Mouse (Mus musculus) liver, embryonic 15.5 days (tissue): ENCODE data around the gene Wwox. TPM values are rescaled to one million over a fixed set of nuclear protein-coding genes. Genes with fewer than 3 reads are reported as not detected.

Experiments used
- ATAC-seq: fragments of 200-750 bp; cut with Nextera tagmentation; 2 replicates; pipeline ENCODE4 v1.8.0; 2017; ENCODE audit warnings: moderate number of reproducible peaks, mild to moderate bottlenecking, moderate library complexity; ENCODE audit not compliant: insufficient read depth
- H3K27ac ChIP-seq: fragments of 300-500 bp; sonication (generic); replicated peaks from 2 replicates; pipeline ENCODE4 v1.5.1; 2015; ENCODE audit warnings: mild to moderate bottlenecking, inconsistent platforms
- H3K27me3 ChIP-seq: fragments of 300-500 bp; sonication (generic); 2 replicates; pipeline ENCODE4 v1.6.1; 2015; ENCODE audit warnings: mild to moderate bottlenecking, inconsistent platforms
- H3K36me3 ChIP-seq: fragments of 300-500 bp; sonication (generic); replicated peaks from 2 replicates; pipeline ENCODE4 v1.6.1; 2015; ENCODE audit warnings: moderate library complexity, mild to moderate bottlenecking, inconsistent platforms
- H3K4me1 ChIP-seq: fragments of 300-500 bp; sonication (generic); replicated peaks from 2 replicates; pipeline ENCODE4 v1.6.1; 2015; ENCODE audit warnings: inconsistent platforms
- H3K4me2 ChIP-seq: fragments of 300-500 bp; sonication (generic); 2 replicates; pipeline ENCODE4 v1.6.1; 2015; ENCODE audit warnings: moderate library complexity, mild to moderate bottlenecking, inconsistent platforms
- H3K4me3 ChIP-seq: fragments of 300-500 bp; sonication (generic); replicated peaks from 2 replicates; pipeline ENCODE4 v1.5.1; 2015; ENCODE audit warnings: mild to moderate bottlenecking, inconsistent platforms
- H3K9ac ChIP-seq: fragments of 300-500 bp; sonication (generic); 2 replicates; pipeline ENCODE4 v1.6.1; 2015; ENCODE audit warnings: moderate library complexity, mild to moderate bottlenecking, inconsistent platforms
- H3K9me3 ChIP-seq: fragments of 300-500 bp; sonication (generic); replicated peaks from 2 replicates; pipeline ENCODE4 v1.6.1; 2016; ENCODE audit warnings: inconsistent platforms
- WGBS: fragments of 180-500 bp; shearing (Covaris S2); methylation state at CpG from one replicate; pipeline ENCODE4 v1.1.7; 2015; ENCODE audit warnings: mixed read lengths; ENCODE audit not compliant: insufficient replicate concordance; 5-methylcytosine and 5-hydroxymethylcytosine counted together
- polyA plus RNA-seq: library from polyadenylated mRNA; unstranded; fragments of >200 nt; fragmentation: Nextera tagmentation; extraction: Ambion mirVana; gene quantifications from 2 replicates; pipeline ENCODE4 v1.2.1, GENCODE M21; 2015

Gene Wwox
- polyA plus RNA-seq, 1 experiment from 2014 or later, result 3.5 TPM

- ATAC-seq, result no peak
- no peaks in the 10 kb centered on the region for H3K4me1 ChIP-seq
- WGBS, result 76% methylated on average over 9 of the region's 9 CpGs
- H3K36me3 ChIP-seq, result no peaks in the 10 kb centered on the region
- H3K9me3 ChIP-seq, result no peaks in the 10 kb centered on the region
- no peak overlapping the region for H3K27ac ChIP-seq
- H3K27me3 ChIP-seq, result no peaks in the 10 kb centered on the region
- H3K4me3 ChIP-seq, result no peak overlapping the region
- no peak overlapping the region for H3K9ac ChIP-seq
- H3K4me2 ChIP-seq, result no peak overlapping the region
Measured at GRCm38 (mm10) chr8:115243465-115244027, 804.1 kb downstream of the Wwox start.

GRCm38 (mm10) chr8:115249688-115250366 is 810.4 kb downstream of the Wwox start:
- Histone ChIP-seq H3K9me3 (no peaks in the 10 kb centered on the region), H3K4me1 (no peaks in the 10 kb centered on the region), H3K9ac (no peak overlapping the region), H3K4me2 (no peak overlapping the region; the same call in 1 of the 2 replicates), H3K27me3 (no peaks in the 10 kb centered on the region), H3K4me3 (no peak overlapping the region), H3K36me3 (no peaks in the 10 kb centered on the region), H3K27ac (no peak overlapping the region)
- 44% methylated on average over 22 of the region's 22 CpGs for WGBS
- ATAC-seq, result no peak

GRCm38 (mm10) chr8:115255550-115255949 is 816.1 kb downstream of the Wwox start:
- no peaks in the 10 kb centered on the region for H3K4me1 ChIP-seq
- no peak overlapping the region for H3K4me3 ChIP-seq
- H3K27me3 ChIP-seq, result no peaks in the 10 kb centered on the region
- no peaks in the 10 kb centered on the region for H3K9me3 ChIP-seq
- H3K9ac ChIP-seq, result no peak overlapping the region
- ATAC-seq, result no peak
- H3K4me2 ChIP-seq, result no peak overlapping the region
- no peak overlapping the region for H3K27ac ChIP-seq
- 76% methylated on average over 13 of the region's 13 CpGs for WGBS
- H3K36me3 ChIP-seq, result no peaks in the 10 kb centered on the region

DNA sequence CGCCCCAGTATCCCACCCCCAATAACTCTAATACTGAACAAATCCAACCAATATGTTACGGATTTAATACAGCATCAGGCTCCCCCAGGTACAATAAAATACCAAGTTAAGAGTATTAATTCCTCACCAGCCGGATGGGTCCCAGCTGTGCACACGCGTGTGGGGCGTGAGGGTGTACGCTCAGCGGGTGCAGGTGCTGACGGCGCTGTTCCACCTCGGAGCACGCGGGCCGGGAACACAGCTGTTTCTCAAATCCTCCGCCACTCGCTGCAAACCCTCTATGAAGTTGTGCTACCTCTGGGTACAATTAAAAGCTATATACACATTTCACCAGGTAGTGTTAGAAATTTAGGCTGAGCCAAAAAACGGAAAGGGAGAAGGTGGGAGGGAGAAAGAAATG is 818.0 kb downstream of the Wwox start:
- WGBS, result 75% methylated on average over 17 of the region's 17 CpGs
- Histone ChIP-seq H3K4me1 (no peaks in the 10 kb centered on the region), H3K36me3 (no peaks in the 10 kb centered on the region), H3K9ac (no peak overlapping the region), H3K9me3 (no peaks in the 10 kb centered on the region), H3K4me2 (no peak overlapping the region), H3K27me3 (no peaks in the 10 kb centered on the region), H3K4me3 (no peak overlapping the region), H3K27ac (no peak overlapping the region)
- ATAC-seq, result no peak

GRCm38 (mm10) chr8:115259806-115260205 is 820.4 kb downstream of the Wwox start:
- Histone ChIP-seq H3K9ac (no peak overlapping the region), H3K9me3 (no peaks in the 10 kb centered on the region), H3K36me3 (no peaks in the 10 kb centered on the region), H3K4me3 (no peak overlapping the region), H3K4me2 (no peak overlapping the region), H3K27ac (no peak overlapping the region), H3K27me3 (no peaks in the 10 kb centered on the region), H3K4me1 (no peaks in the 10 kb centered on the region)
- no peak for ATAC-seq
- WGBS, result 78% methylated on average over 12 of the region's 12 CpGs

DNA sequence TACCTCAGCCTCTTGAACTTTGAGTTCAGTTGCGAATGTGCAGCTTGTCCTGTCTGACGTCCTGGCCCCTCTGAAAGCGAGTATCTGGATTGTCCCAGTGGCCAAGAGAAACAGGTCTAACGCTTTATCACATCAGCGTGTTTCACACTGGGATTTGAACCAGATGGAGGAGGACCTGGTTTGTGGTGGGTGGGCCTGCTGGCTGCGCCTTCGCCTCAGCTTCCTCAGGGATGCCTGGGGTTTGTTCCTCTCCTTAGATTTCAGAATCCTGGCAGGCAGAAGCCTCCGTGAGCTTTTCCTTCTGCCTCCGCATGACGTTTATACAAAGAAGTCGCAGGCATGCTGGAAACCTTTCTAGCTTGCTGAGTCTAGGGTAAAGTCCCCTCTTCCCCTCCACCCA is 827.7 kb downstream of the Wwox start:
- no peak for ATAC-seq
- Histone ChIP-seq H3K4me1 (no peaks in the 10 kb centered on the region), H3K27ac (no peak overlapping the region), H3K4me3 (no peak overlapping the region), H3K27me3 (no peaks in the 10 kb centered on the region), H3K9me3 (no peaks in the 10 kb centered on the region), H3K9ac (no peak overlapping the region), H3K36me3 (no peaks in the 10 kb centered on the region), H3K4me2 (no peak overlapping the region)
- WGBS, result 75% methylated on average over 11 of the region's 11 CpGs

GRCm38 (mm10) chr8:115269601-115270000 is 830.1 kb downstream of the Wwox start:
- ATAC-seq, result no peak
- Histone ChIP-seq H3K9ac (no peak overlapping the region), H3K4me3 (no peak overlapping the region), H3K27ac (no peak overlapping the region), H3K27me3 (no peaks in the 10 kb centered on the region), H3K4me2 (no peak overlapping the region), H3K9me3 (no peaks in the 10 kb centered on the region), H3K4me1 (no peaks in the 10 kb centered on the region), H3K36me3 (no peaks in the 10 kb centered on the region)
- WGBS, result 25% methylated on average over 4 of the region's 4 CpGs

GRCm38 (mm10) chr8:115273976-115274375 is 834.5 kb downstream of the Wwox start:
- 61% methylated on average over 6 of the region's 6 CpGs for WGBS
- H3K9me3 ChIP-seq, result no peaks in the 10 kb centered on the region
- no peak overlapping the region for H3K4me2 ChIP-seq
- H3K36me3 ChIP-seq, result no peaks in the 10 kb centered on the region
- ATAC-seq, result no peak
- H3K9ac ChIP-seq, result no peak overlapping the region
- H3K4me1 ChIP-seq, result no peaks in the 10 kb centered on the region
- H3K27ac ChIP-seq, result no peak overlapping the region
- H3K4me3 ChIP-seq, result no peak overlapping the region
- no peaks in the 10 kb centered on the region for H3K27me3 ChIP-seq

- 40% methylated on average over 2 of the region's 2 CpGs for WGBS
- no peak overlapping the region for H3K4me3 ChIP-seq
- H3K9ac ChIP-seq, result no peak overlapping the region
Measured at GRCm38 (mm10) chr8:115276281-115276680, 836.8 kb downstream of the Wwox start.

DNA sequence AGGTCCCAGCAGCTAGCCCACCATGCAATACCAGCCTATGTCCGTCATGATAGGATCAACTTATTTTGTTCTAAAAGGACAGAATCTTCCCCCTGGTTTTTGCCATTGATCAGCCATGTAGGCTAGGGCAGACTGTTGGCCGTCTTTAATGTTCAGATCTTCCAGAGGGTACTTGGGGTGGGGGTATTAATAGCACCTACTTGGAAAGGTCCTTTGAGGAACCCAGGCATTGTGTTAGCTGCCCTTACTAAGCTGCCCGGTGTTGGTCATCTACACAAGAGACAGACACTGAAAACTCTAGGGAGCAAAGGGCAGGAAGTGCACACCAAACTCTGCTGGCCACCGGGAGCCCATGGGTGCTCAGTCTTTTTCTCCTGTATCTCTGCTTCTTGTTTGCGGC is 838.8 kb downstream of the Wwox start:
- H3K4me1 ChIP-seq, result no peaks in the 10 kb centered on the region
- H3K4me3 ChIP-seq, result no peak overlapping the region
- ATAC-seq, result no peak
- H3K4me2 ChIP-seq, result no peak overlapping the region
- 72% methylated on average over 5 of the region's 5 CpGs for WGBS
- H3K27me3 ChIP-seq, result no peaks in the 10 kb centered on the region
- no peak overlapping the region for H3K9ac ChIP-seq
- no peak overlapping the region for H3K27ac ChIP-seq
- no peaks in the 10 kb centered on the region for H3K36me3 ChIP-seq
- H3K9me3 ChIP-seq, result no peaks in the 10 kb centered on the region

More at GRCm38 (mm10) chr8:115276281-115276680, 836.8 kb downstream of the Wwox start:
- Histone ChIP-seq H3K4me2 (no peak overlapping the region), H3K9me3 (no peaks in the 10 kb centered on the region), H3K27ac (no peak overlapping the region), H3K27me3 (no peaks in the 10 kb centered on the region), H3K4me1 (no peaks in the 10 kb centered on the region), H3K36me3 (no peaks in the 10 kb centered on the region)
- no peak for ATAC-seq

DNA sequence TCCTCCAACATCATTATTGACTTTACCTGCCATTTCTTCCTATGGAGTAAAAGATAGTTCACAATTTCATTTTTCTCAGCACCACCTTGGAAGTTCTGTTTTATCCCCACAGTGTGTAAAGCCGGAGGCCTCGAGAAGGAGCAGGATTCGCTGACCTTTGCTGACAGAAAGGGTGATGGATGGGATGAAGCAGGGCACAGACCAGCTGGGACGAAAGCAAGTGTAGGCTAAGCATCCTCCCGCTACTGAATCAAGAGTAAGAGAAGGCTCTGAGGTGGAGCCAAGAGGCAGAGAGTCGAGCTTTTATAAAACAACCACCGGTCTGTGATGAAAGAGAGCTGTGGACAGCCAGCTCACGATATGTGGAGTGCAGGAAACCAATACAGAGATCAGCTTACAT is 850.8 kb downstream of the Wwox start:
- Histone ChIP-seq H3K4me3 (no peak overlapping the region), H3K4me1 (no peaks in the 10 kb centered on the region), H3K27ac (no peak overlapping the region), H3K9me3 (0 out of 2 replicates have a peak, but pooled peaks cover 2% of the 10 kb centered on the region), H3K4me2 (no peak overlapping the region), H3K9ac (no peak overlapping the region), H3K36me3 (no peaks in the 10 kb centered on the region), H3K27me3 (no peaks in the 10 kb centered on the region)
- ATAC-seq, result no peak
- WGBS, result 58% methylated on average over 8 of the region's 8 CpGs

GRCm38 (mm10) chr8:115296760-115297159 is 857.3 kb downstream of the Wwox start:
- Histone ChIP-seq H3K27ac (no peak overlapping the region), H3K4me3 (no peak overlapping the region), H3K4me1 (no peaks in the 10 kb centered on the region), H3K4me2 (no peak overlapping the region), H3K9ac (no peak overlapping the region), H3K27me3 (no peaks in the 10 kb centered on the region), H3K36me3 (no peaks in the 10 kb centered on the region), H3K9me3 (no peaks in the 10 kb centered on the region)
- no peak for ATAC-seq
- 66% methylated on average over 9 of the region's 9 CpGs for WGBS
